Mouse (Mus musculus) common myeloid progenitor, adult 5-6 weeks (primary cell): ENCODE results near the gene Luc7l. TPM values are rescaled to one million over a fixed set of nuclear protein-coding genes. Genes with fewer than 3 reads are reported as not detected.

ENCODE experiments used
- total RNA-seq: library from RNA; stranded (forward); fragments of 200-1000, 187-1606 nt; gene quantifications from 2 replicates; pipeline ENCODE4 v1.2.3, GENCODE M21; 2017

Gene Luc7l
- total RNA-seq, 1 experiment from 2014 or later, result 104 TPM

Other genes with a start within 250 kb of the Luc7l start
- 0.97 and 2.2 TPM in 2 replicates for gene Rab11fip3, start 183.3 kb upstream of the Luc7l start, total RNA-seq
- 11.8 and 16.0 TPM in 2 replicates for gene Decr2, start 162.6 kb upstream of the Luc7l start, total RNA-seq
- gene Nme4, start 157.3 kb upstream of the Luc7l start, total RNA-seq, result 70.1 and 78.8 TPM in 2 replicates
- gene Tmem8, start 139.6 kb upstream of the Luc7l start, total RNA-seq, result 2.4 and 9.3 TPM in 2 replicates
- 36.4 and 48.0 TPM in 2 replicates for gene Mrpl28, start 129.4 kb upstream of the Luc7l start, total RNA-seq
- gene Axin1, start 114.2 kb upstream of the Luc7l start, total RNA-seq, result 145 and 188 TPM in 2 replicates
- 3.9 and 5.7 TPM in 2 replicates for gene Pdia2, start 53.8 kb upstream of the Luc7l start, total RNA-seq
- 0.23 and 0.82 TPM in 2 replicates for gene Rgs11, start 49.9 kb upstream of the Luc7l start, total RNA-seq
- gene Arhgdig, start 45.1 kb upstream of the Luc7l start, total RNA-seq, result not detected in 2 replicates
- gene Fam234a, start 8.7 kb upstream of the Luc7l start, total RNA-seq, result 6.9 and 8.3 TPM in 2 replicates
- 2.7 and 8.5 TPM in 2 replicates for gene Neurl1b, start 161.9 kb downstream of the Luc7l start, total RNA-seq